8 mouse cellular contexts compared by ENCODE assay signal in the genomic region with DNA sequence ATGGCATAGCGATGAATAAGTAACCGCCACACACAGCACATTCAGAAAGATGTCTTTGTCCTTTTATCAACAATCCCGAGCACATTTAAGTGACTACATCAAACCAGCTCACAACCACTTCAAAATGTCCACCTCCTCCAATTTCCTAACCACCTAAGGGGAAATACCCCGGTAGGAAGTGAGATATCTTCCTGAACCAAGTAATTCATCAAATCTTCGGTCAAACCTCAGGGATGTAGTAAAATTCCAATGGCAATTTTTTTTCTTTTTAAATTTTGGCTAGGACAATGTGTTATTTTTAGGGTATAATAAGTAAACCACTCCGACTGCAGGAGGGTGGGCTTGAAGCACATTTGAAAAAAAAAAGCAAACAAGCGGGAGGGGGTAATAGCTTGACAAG. TPM values are rescaled to one million over a fixed set of nuclear protein-coding genes. Genes with fewer than 3 reads are reported as not detected.
DNase-seq lines count a peak whose midpoint lies in the region; ATAC-seq and TF ChIP-seq lines count a peak whose summit lies in the region.

No protein-coding gene starts in this region.

- no peaks in the 10 kb centered on the region for H3K9me3 ChIP-seq in hindbrain, embryonic 16.5 days (ENCODE audit: control insufficient read depth, low read length)
- H3K9me3 ChIP-seq in midbrain, postnatal 0 days (ENCODE audit: low read length), result no peaks in the 10 kb centered on the region

- H3K9ac ChIP-seq in hindbrain, embryonic 16.5 days (ENCODE audit: low read depth, low read length), result peak overlapping the region; percentile 98
- peak overlapping the region; percentile 98 for H3K9ac ChIP-seq in midbrain, postnatal 0 days (replicated peaks; ENCODE audit: low read length, poor library complexity, severe bottlenecking)

- no peak for ATAC-seq in hindbrain, embryonic 16.5 days
- no peak for ATAC-seq in midbrain, postnatal 0 days (ENCODE audit: low FRiP score)

- peak overlapping the region; percentile 97; the same call in 1 of the 2 replicates for H3K27ac ChIP-seq in layer of hippocampus, adult 2 months
- no peak overlapping the region for H3K27ac ChIP-seq in brown adipose tissue, adult 24 weeks (replicated peaks; ENCODE audit: low read depth, low read length)
- H3K27ac ChIP-seq in hindbrain, embryonic 16.5 days (ENCODE audit: low read depth, low read length), result no peak overlapping the region
- H3K27ac ChIP-seq in midbrain, postnatal 0 days (ENCODE audit: low read depth, low read length), result no peak overlapping the region

- no peaks in the 10 kb centered on the region for H3K36me3 ChIP-seq in hindbrain, embryonic 16.5 days (ENCODE audit: control insufficient read depth, insufficient read depth, low read length)
- H3K36me3 ChIP-seq in midbrain, postnatal 0 days (ENCODE audit: insufficient read depth, low read length), result no peaks in the 10 kb centered on the region

- H3K27me3 ChIP-seq in hindbrain, embryonic 16.5 days (replicated peaks; ENCODE audit: control insufficient read depth, insufficient read depth, low read length), result no peaks in the 10 kb centered on the region
- no peaks in the 10 kb centered on the region for H3K27me3 ChIP-seq in midbrain, postnatal 0 days (ENCODE audit: insufficient read depth, low read length)

- peak overlapping the region; percentile 88 for H3K4me3 ChIP-seq in layer of hippocampus, adult 2 months
- H3K4me3 ChIP-seq in brown adipose tissue, adult 24 weeks (ENCODE audit: insufficient read depth, low read depth, low read length), result peak overlapping the region; percentile 85
- peak overlapping the region; percentile 100 for H3K4me3 ChIP-seq in hindbrain, embryonic 16.5 days (ENCODE audit: low read length)
- peak overlapping the region; percentile 98 for H3K4me3 ChIP-seq in midbrain, postnatal 0 days (ENCODE audit: low read depth, low read length)

- 22% methylated on average over 7 of the region's 7 CpGs for WGBS in hindbrain, embryonic 16.5 days
- WGBS in midbrain, postnatal 0 days, result 29% methylated on average over 7 of the region's 7 CpGs

- DNase-seq in layer of hippocampus, adult 2 months (ENCODE audit: low spot score in 2 of 2), result no peak
- no peak for DNase-seq in layer of hippocampus, postnatal 10 days (ENCODE audit: low spot score in 2 of 2)
- no peak for DNase-seq in midbrain, postnatal 0 days (ENCODE audit: low spot score)
- no peak for DNase-seq in adrenal gland, postnatal 25 days
- no peak for DNase-seq in urinary bladder, postnatal 4 days (ENCODE audit: low spot score in 2 of 2)
- DNase-seq in urinary bladder, adult 18-20 months (ENCODE audit: low spot score in 2 of 2), result no peak

- no peak for TF ChIP-seq CTCF in layer of hippocampus, adult 2 months (conservative IDR thresholded peaks at IDR 0.05)
- no peak for TF ChIP-seq CTCF in midbrain, postnatal 0 days (IDR thresholded peaks at IDR 0.05)

- no peaks in the 10 kb centered on the region for H3K4me1 ChIP-seq in brown adipose tissue, adult 24 weeks (ENCODE audit: control insufficient read depth, insufficient read depth, insufficient read length, low read length)
- peaks cover 23% of the 10 kb centered on the region for H3K4me1 ChIP-seq in hindbrain, embryonic 16.5 days (ENCODE audit: control insufficient read depth, insufficient read depth, low read depth, low read length)
- peaks cover 7% of the 10 kb centered on the region for H3K4me1 ChIP-seq in midbrain, postnatal 0 days (ENCODE audit: insufficient read depth, low read length)

- peak overlapping the region; percentile 84 for H3K4me2 ChIP-seq in hindbrain, embryonic 16.5 days (ENCODE audit: low read length)
- H3K4me2 ChIP-seq in midbrain, postnatal 0 days (ENCODE audit: low read depth, low read length, poor library complexity, severe bottlenecking), result peak overlapping the region; percentile 84

RNA-seq across cellular contexts. Expression of a gene that starts 1.1 kb away (rescaled TPM):
- 10 to 100 TPM; 46.3 to 46.7 TPM for total RNA-seq in layer of hippocampus, adult 2 months (2021)
- 10 to 100 TPM; 43.2 to 46.8 TPM for total RNA-seq in layer of hippocampus, postnatal 10 days (2021)
- polyA plus RNA-seq in brown adipose tissue, adult 24 weeks (2012; ENCODE audit: insufficient read depth, insufficient read length, missing spikeins), result 8.7 and 11.6 TPM in 2 replicates
- 20.6 and 22.0 TPM in 2 replicates for polyA plus RNA-seq in hindbrain, embryonic 16.5 days (2015; fragmentation: Nextera tagmentation; extraction: Ambion mirVana)
- 32.2 and 40.3 TPM in 2 replicates for total RNA-seq in midbrain, postnatal 0 days (2014; rRNA removed)
- 13.1 and 14.5 TPM in 2 replicates for polyA plus RNA-seq in midbrain, postnatal 0 days (2015; fragmentation: Nextera tagmentation; extraction: Ambion mirVana)
- total RNA-seq in adrenal gland, postnatal 25 days (2021), result 34.1 and 45.9 TPM in 2 replicates

RNA-seq across cellular contexts. Expression of a gene that starts 57.7 kb away (rescaled TPM):
- 10 to 100 TPM; 62.9 to 65.3 TPM for total RNA-seq in layer of hippocampus, adult 2 months (2021)
- total RNA-seq in layer of hippocampus, postnatal 10 days (2021), result 10 to 100 TPM; 65.5 to 75.3 TPM
- 48.7 and 52.0 TPM in 2 replicates for polyA plus RNA-seq in brown adipose tissue, adult 24 weeks (2012; ENCODE audit: insufficient read depth, insufficient read length, missing spikeins)
- polyA plus RNA-seq in hindbrain, embryonic 16.5 days (2015; fragmentation: Nextera tagmentation; extraction: Ambion mirVana), result 102 and 116 TPM in 2 replicates
- 83.0 and 97.7 TPM in 2 replicates for total RNA-seq in midbrain, postnatal 0 days (2014; rRNA removed)
- polyA plus RNA-seq in midbrain, postnatal 0 days (2015; fragmentation: Nextera tagmentation; extraction: Ambion mirVana), result 107 and 112 TPM in 2 replicates
- total RNA-seq in adrenal gland, postnatal 25 days (2021), result 97.3 and 103 TPM in 2 replicates
